Mouse (Mus musculus) left cerebral cortex, adult 18-20 months (tissue): Measurements from ENCODE around the gene Acsl1. TPM values are rescaled to one million over a fixed set of nuclear protein-coding genes. Genes with fewer than 3 reads are reported as not detected.

Source experiments
- DNase-seq, 2 experiments: peaks; one replicate each; pipeline ENCODE4 v3.0.0; 2021 to 2022; ENCODE audit warnings: low spot score in 2 of 2, mixed read lengths in 1 of 2
- total RNA-seq, 2 experiments: library from RNA; stranded (reverse); gene quantifications; 2 replicates each; pipeline ENCODE4 v1.2.3; 2021

Gene Acsl1
- total RNA-seq, 2 experiments from 2014 or later, result 45.3 to 49.5 TPM

DNA sequence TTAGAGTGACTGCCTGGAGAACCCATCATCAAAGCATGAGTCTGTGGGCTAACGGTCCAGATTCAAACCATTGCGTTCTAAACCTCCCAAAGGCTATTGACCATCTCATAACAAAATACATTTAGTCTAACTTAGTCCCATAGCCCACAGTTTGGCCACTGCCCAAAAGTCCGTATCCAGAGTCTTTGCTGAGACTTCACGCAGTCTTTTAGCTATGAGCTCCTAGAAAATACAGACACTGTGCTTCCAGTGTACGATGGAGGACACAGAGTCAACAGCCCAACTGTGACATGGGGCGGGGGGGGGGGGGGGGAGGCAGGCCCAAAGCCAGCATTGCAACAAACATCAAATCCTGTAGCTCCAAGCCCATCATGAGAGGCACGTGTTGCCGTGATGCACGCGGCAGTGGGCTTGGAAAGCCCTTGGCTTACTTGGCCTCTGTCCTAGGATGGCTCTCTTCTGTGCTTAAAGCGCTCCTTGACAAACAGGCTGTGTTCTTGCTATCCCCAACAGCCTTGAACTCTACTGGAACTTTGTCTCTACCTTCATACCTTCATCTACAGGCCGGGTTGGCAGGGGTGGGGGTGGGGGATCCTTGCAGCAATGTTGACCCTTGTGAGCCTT lies 32.3 kb downstream of the Acsl1 start:
- no peak for DNase-seq

DNA sequence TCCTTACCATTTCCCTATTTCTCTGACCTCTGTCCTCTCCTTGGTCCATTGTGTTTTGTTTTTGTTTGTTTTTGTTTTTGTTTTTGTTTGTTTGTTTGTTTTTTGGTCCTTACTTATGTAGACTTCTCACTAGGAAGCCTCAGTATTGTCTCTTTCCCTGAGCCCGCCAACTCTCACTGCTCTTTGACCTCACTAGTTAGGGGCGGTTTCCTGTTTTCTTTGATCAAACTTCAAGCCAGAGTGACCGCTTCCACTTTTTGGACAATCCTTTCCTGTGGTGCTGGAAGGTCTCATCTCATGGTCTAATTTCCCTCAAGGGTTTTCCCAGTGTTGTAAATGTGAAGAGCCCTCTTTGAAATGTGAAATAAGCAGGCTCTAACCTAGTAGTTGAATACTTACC lies 33.4 kb downstream of the Acsl1 start:
- no peak for DNase-seq

DNA sequence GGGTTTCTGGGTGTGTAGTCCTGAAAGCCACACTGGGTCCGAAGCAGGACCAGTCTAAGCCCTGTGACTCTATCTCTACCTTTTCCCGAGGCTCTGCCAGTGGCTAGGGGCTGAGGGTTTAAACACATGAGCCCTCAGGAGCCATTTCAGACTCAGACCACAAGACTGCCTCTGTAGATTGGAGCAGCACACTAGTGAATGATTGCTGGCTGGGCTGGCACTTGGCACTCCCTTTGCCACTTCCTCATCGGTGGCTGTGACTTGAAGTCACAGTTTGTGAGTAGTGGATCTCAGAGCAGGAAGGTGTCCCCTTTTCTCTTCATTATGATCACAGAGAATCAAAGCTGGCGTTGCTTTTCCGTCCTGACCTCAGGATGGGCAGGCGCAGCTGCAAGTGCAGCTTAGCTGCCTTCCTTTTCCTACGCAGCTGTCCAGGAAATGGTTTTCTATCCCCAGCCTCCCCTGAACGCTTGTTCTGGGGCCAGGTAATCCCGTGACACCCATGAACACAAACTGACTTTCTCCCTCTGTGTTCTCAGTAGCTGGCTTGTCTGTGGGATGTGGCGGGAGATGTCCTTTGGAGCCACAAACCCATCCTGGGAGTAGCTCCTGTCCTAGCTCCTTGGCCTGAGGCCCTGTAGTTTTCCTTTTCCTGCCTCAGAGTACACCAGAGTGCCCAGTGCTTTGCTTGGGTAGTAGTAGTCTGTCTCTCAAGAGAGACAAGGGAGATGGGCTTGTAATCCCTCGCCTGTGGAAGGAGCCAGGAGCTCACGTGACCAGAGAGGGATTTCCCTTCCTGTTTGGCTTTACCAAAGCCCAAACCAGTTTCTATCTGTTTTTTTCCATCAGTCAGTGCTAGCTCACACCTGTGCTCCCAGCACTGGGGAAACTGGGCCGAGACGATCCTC lies 37.9 kb downstream of the Acsl1 start:
- no peak for DNase-seq

DNA sequence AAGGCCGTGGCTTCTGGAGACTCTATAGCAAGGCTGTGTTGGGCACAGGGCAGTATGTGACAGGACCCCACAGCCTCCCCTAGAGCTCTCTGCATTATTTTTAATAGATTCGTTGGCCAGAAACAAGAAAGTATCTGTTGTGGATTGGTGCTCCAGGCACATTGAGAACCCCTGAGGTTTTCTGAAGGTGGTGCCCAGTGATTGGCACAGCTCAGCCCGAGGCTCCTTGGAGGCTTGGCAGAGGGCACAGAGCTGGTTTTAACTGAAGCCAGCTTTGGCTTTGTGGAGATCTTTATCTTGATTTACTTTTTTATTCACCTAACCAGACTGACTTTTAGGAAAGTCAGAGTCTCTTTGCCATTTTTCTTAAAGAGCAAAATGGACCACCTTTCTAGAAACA lies 38.6 kb downstream of the Acsl1 start:
- no peak for DNase-seq

DNA sequence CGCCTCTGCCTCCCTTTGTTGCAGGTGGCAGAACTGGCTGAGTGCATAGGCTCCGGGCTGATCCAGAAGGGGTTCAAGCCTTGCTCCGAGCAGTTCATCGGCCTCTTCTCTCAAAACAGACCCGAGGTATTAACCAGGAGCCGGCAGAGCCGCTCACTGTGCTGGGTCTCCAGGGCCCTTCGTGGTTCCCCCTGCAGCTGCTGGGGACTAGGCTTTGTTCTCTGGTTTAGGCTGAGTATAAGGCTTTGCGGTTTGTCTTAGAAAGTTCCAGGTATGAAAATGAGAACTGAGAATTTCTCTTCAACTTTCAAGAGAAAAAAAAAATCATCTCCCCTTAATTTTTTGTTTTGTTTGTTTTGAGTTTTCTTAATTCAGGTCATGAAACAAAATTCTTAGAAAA lies 40.5 kb downstream of the Acsl1 start:
- DNase-seq, result no peak

DNA sequence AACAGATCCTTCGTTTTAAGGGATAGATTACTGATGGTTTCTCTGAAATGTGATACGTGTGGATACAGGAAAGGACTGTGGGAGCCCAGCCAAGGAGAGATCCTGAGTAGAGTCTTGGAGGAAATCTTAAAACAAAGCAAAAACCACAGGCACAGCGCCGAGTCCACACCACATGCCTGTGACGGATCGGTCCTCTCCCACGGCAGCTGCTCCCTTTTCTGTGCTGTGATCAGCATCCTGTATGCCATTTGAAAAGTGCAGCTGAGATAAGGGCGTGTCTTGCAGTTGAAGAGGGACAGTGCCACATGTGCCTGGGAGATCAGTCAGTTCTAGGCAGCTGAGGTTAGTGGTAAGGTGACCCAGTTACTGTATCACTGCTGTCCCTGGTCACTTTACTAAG lies 41.7 kb downstream of the Acsl1 start:
- no peak for DNase-seq

DNA sequence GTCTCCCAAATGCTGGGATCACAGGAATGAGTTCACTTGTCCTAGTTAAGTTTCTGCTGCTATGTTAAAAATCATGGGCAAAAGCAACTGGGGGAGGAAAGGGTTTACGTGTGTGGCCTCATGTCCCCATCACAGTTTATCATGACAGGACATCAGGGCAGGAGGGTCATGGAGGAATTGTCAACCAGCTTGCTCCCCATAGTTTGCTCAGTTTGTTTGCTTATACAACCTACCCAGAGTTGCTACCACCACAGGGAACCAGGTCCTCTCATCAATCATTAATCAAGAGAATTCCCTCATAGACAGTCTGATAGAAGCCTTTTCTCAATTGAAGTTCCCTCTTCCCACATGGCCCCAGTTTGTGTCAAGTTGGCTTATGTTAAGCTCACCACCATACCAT lies 43.2 kb downstream of the Acsl1 start:
- DNase-seq, result no peak

DNA sequence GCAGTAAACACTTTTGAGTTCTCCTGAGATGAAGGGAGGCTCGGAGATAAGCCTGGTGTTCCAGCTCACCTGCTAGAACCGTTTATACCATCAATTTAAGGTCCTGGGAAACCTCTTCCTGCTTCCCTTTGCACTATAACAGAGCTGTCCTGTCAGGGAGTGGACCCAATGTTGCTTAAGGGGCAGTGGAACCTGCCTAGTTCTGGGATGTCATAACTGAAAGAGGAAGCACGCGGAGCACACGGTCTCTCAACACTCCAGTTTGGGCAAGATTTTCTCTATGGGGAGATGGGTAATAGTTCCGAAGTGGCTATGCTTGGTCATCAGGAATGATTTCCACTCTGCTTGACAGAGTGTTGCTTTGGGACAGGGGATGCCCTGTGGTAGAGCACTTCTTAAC lies 49.8 kb downstream of the Acsl1 start:
- DNase-seq, result no peak

DNA sequence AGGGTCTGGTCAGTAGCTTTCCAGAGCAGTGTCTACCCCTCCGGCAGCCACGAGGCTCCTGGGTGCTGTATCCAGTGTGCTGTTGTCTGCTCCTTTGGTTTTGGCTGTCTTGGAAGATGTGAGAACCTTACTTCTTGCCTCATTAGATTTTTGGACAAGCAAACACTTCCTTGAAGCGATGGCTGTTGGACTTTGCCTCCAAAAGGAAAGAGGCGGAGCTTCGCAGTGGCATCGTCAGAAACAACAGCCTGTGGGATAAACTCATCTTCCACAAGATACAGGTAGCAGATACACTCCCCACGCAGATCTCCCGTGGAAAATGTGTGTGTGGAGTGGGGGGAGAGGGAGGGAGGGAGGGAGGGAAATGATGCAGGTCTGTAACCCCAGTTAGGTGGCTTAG lies 55.3 kb downstream of the Acsl1 start:
- no peak for DNase-seq

DNA sequence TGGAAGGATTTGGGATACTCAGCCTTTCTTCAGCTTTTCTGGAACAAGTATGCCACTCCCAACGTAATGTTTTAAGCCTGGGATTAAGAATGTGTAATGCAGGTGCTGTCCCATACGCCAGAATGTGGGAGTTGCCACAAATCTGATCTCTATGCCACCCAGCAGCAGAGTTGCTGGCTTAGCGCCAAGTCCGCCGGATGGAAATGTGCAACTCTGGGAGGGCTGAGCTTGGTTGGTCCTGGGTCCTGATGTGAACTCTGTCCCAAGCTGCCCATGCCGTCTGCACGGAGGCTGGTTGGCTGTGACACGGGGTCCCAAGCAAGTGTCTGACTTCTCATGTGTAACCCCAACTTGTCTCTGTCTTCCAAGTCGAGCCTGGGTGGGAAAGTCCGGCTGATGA lies 56.0 kb downstream of the Acsl1 start:
- DNase-seq, result no peak

DNA sequence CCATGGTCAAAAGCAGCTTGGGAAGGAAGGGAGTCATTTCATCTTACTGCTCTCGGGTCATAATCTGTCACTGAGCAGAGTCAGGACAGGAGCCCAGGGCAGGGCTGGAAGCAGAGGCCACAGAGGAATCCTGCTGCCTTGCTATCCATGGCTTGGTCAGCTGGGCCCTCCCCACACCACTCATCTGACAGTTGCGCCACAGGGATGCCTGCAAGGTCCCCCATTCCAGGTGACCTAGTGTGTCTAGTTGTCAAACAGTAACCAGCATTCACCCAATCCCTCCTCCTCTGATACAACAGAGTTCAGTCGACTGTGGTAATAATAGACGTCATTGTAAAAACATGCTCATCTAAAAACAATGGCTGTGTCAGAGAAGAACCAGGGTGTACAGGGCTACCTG lies 58.7 kb downstream of the Acsl1 start:
- no peak for DNase-seq

DNA sequence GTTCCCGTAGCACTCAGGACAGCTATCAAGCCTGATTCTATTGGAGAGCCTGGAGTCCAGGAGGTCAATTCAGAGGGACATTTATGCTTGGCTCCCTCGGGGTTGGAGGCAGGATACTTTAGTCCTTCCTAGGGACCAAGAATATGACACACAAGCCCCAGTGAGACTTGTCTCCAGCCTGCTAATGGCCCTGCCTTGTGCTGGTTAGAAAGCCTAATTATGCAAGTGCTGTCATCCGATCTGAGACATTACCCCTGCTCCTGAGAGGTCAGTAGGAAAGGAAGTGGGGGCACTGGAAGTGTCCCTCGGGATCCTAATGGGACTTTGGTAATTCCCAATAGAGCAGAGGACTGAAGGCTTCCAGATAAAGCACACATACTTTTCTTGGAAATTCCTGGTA lies 59.7 kb downstream of the Acsl1 start:
- no peak for DNase-seq

DNA sequence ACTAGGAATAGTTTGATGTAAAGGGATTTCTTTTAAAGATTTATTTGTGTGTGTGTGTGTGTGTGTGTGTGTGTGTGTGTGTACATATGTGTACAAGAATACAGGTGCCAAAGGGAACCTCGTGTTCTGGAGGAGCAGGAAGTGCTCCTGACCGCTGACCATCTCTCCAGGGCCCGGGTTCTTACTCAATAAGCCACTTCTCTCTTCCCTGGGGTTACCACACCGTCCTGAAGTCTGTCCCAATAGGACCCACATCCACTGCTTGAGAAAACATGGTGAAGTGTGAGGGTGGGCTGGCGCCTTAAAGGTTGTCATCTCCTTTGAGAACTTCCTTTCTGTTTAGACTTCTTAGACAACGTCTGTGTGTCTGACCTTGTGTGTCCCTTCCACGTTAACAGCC lies 63.1 kb downstream of the Acsl1 start:
- no peak for DNase-seq

DNA sequence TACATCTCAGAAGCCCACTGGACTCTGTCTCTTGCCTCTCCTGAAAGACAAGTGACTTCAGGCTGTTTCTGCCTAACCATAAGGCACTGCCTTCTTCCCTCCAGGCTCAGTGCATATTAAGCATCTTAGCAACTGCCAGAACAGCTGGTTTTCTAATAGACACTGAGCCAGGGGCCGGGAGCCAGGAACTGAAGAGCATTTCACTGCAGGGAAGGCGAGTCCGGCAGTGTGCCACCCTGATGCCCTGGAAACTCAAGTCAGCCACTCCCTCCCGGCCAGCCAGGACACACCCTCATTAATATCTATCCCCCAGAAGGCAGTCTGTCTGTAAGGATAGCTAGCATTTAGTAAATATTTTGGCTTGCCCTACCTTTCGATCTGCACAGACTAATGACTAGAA lies 68.9 kb downstream of the Acsl1 start:
- DNase-seq, result no peak

DNA sequence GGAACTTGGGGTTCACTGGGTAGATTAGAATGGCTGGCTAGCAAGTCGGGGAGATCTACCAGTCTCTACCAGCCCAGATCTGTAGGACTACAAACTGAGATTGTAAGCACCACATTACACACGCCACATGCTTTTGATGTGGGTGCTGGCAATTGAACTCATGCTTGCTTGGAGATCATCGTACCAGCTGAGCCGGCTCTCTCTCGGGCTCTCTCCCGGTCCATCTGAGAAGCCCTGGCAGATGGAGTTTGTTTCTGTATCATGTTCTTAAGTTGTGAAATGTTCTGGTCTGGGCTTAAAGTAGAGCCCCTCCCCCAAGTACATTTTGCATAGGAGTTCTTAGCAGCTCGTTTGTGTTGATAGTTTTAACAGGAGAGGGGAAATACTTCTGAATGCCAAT lies 72.4 kb downstream of the Acsl1 start:
- DNase-seq, result no peak

DNA sequence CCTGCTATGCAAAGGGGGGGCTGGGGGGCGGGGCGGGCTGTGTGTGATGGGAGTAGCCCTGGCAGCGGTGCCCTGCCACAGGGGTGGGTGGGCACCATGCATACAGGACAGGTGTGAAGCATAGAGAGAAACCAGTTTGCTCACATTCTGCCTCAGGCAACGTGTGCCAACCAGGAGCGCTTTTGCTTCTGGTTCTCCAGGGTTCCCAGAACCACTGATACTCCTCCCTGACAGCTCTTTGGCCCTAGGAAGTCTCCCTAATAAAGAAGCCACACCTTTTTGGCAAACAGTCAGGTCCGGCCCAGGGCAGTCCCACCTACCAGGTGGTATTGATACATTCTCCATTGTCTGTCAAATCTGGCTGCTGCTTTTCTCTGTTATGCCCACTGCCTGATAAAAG lies 72.8 kb downstream of the Acsl1 start:
- DNase-seq, result no peak

DNA sequence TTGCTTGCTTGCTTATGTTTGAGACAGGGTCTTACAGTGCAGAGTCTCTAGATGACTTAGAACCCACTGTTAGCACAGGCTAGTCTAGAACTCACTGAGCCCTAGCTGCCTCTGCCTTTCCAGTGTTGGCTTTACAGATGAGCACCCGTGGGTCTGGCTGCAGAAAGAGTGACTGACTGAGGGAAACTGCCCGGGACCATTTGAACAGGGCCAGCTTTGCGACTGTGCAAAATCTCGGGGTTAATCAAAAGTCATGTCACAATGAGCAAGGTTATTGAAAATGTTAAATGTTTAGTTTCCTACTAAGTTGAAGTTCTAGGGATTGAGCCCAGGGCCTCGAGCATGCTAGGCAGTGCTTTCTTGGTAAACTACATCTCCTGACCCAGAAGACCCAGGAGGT lies 75.0 kb downstream of the Acsl1 start:
- no peak for DNase-seq

DNA sequence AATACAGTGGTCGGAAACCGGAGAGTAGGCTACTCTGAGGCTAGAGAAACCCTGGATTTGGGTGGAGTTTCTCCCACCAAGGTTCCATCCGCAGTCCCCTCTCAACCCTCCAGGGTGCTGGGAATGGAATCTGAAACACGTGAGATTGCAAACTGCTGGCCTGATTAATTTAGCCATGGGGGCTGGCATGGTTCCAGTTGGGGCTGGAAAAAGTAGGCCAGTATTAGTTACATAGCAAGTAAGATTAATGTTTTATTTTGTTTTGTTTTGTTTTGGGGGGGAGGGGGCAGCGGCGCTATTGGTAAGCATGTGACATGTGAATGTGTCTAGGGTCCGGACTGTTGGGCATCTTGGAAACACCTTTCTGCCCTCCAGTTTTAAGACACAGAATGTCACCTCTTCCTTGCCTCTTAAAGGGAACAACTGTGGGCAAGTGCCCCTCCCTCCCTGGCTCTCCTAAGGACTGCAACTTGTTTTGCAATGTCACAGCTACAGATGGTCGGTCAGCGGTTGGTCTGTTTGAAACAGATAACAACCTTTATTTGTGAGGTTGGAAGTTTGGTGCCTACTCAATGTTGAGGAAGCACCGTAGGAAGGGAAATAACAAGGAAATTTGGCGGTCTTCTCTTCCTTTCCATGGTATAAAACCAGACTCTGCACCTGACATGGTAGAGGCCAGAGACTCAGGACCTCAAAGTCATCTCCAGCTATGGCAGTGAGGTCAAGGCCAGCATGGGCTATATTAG lies 75.8 kb downstream of the Acsl1 start:
- DNase-seq, result no peak

DNA sequence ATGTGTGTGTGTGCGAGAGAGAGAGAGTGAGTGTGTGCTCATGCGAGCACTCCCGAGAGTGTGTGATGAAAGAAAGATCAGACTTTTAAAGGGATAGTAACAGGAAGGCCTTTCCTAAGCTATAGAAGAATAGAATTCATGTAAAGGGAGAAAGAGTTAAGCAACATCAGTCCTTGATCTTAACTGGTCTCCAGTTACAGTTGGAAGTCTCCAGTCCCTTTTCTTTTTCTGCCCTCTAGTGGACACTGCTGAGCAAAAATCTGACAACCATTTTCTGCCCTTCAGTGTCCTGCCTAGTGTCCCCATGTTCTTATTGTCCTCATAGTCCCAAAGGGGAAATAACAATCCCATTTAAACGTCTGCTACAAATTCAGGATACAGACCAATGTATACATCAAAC lies 76.4 kb downstream of the Acsl1 start:
- DNase-seq, result no peak

DNA sequence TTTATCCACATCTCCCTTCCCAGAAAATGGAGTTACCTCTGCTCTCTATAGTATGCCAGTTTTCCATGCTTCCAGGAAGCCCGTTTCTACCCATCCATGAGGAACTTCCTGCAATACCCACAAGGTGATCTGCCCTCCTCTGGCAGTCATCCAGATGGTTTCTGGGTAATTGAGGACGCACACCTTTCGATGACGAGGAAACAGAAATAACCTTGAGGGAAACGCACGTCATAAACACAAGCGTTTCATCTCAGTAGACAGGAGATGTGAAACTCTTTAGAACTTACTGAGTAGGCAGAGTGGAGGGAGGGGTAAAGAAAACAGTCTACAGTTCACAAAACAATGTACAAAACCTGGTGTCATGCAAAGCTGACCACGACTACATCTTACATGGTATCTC lies 79.2 kb downstream of the Acsl1 start:
- no peak for DNase-seq

DNA sequence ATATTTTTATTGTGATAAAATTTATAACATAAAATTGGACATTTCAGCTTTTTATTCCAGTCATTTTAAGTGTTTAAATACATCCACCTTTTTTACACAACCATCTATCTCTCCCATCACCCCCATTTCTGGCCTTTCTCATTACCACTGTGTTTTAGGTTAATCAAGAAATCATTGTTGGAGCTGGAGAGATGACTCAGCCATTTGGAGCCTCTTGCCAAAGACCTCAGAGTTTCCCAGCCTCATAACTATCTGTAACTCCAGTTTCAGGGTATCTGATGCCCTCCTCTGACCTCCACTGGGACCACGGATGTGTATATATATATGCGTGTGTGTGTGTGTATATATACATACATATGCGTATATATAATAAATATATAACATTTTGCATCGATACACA lies 80.2 kb downstream of the Acsl1 start:
- DNase-seq, result no peak
